Mouse (Mus musculus) heart, embryonic 14.5 days (tissue): ENCODE measurements around the gene Dnaja1. TPM values are rescaled to one million over a fixed set of nuclear protein-coding genes. Genes with fewer than 3 reads are reported as not detected.

Source experiments
- microRNA counts: library from miRNA; unstranded; fragments of <30 nt; microRNA quantifications from one replicate; lab custom pipeline; 2016
- microRNA-seq: library from miRNA; unstranded; fragments of <30 nt; microRNA quantifications from one replicate; pipeline ENCODE4, GENCODE M21; 2016
- polyA plus RNA-seq: library from polyadenylated mRNA; unstranded; fragments of >200 nt; fragmentation: Nextera tagmentation; extraction: Ambion mirVana; gene quantifications from 2 replicates; pipeline ENCODE4 v1.2.1, GENCODE M21; 2014

The Dnaja1 gene
- polyA plus RNA-seq, 1 experiment from 2014 or later, result 218 TPM

MicroRNAs encoded within 50 kb of the gene (microRNA counts, 519-probe panel; counts per million panel counts)
- microRNA mmu-miR-207 (lab: Ali Mortazavi, UCI), result 322 counts per million, percentile 70 among the panel's probes with 10 or more counts

Small RNAs within 50 kb of the gene (microRNA-seq; reads per million reads assigned to microRNA genes)
- gene Mir207, result not detected

Other genes starting within 250 kb of the Dnaja1 start
- 1.2 and 1.5 TPM in 2 replicates for gene Tmem215, start 250.0 kb upstream of the Dnaja1 start, polyA plus RNA-seq
- gene Aptx, start 19.0 kb upstream of the Dnaja1 start, polyA plus RNA-seq, result 25.1 and 29.0 TPM in 2 replicates
- gene Smu1, start 35.8 kb downstream of the Dnaja1 start, polyA plus RNA-seq, result 100 and 102 TPM in 2 replicates
- 58.5 and 60.6 TPM in 2 replicates for gene B4galt1, start 131.9 kb downstream of the Dnaja1 start, polyA plus RNA-seq
- gene Spink4, start 197.9 kb downstream of the Dnaja1 start, polyA plus RNA-seq, result 7.6 and 12.1 TPM in 2 replicates
- 199 and 211 TPM in 2 replicates for gene Bag1, start 226.1 kb downstream of the Dnaja1 start, polyA plus RNA-seq
- 74.7 and 82.9 TPM in 2 replicates for gene Chmp5, start 226.3 kb downstream of the Dnaja1 start, polyA plus RNA-seq
- gene Nfx1, start 248.8 kb downstream of the Dnaja1 start, polyA plus RNA-seq, result 56.1 and 59.0 TPM in 2 replicates